Mouse (Mus musculus) cerebellum, adult 9-10 months (tissue): ENCODE results near the gene Kank1.

ENCODE experiments used
- DNase-seq: peaks from one replicate; pipeline ENCODE4 v3.0.0; 2022

Gene Kank1

GRCm38 (mm10) chr19:25253198-25253597 is 16.4 kb downstream of the Kank1 start:
- no peak for DNase-seq

GRCm38 (mm10) chr19:25253628-25254027 is 16.9 kb downstream of the Kank1 start:
- DNase-seq = no peak

GRCm38 (mm10) chr19:25258321-25258720 is 21.5 kb downstream of the Kank1 start:
- DNase-seq = no peak

- DNase-seq = no peak
Measured at GRCm38 (mm10) chr19:25266181-25266580, 29.4 kb downstream of the Kank1 start.

GRCm38 (mm10) chr19:25267247-25267646 is 30.5 kb downstream of the Kank1 start:
- DNase-seq = no peak

- DNase-seq = peak; percentile 24
Measured at GRCm38 (mm10) chr19:25268532-25268931, 31.8 kb downstream of the Kank1 start.

GRCm38 (mm10) chr19:25271591-25271990 is 34.8 kb downstream of the Kank1 start:
- no peak for DNase-seq

GRCm38 (mm10) chr19:25273179-25273578 is 36.4 kb downstream of the Kank1 start:
- DNase-seq = no peak

GRCm38 (mm10) chr19:25276600-25277395 is 40.0 kb downstream of the Kank1 start:
- no peak for DNase-seq

- no peak for DNase-seq
Measured at GRCm38 (mm10) chr19:25277761-25278160, 41.0 kb downstream of the Kank1 start.

GRCm38 (mm10) chr19:25279603-25280002 is 42.8 kb downstream of the Kank1 start:
- no peak for DNase-seq

GRCm38 (mm10) chr19:25283665-25284064 is 46.9 kb downstream of the Kank1 start:
- DNase-seq = no peak

GRCm38 (mm10) chr19:25285756-25286538 is 49.2 kb downstream of the Kank1 start:
- DNase-seq = peak; percentile 12

- no peak for DNase-seq
Measured at GRCm38 (mm10) chr19:25290991-25291520, 54.3 kb downstream of the Kank1 start.

GRCm38 (mm10) chr19:25295207-25295606 is 58.4 kb downstream of the Kank1 start:
- no peak for DNase-seq

GRCm38 (mm10) chr19:25297269-25297668 is 60.5 kb downstream of the Kank1 start:
- DNase-seq = no peak

GRCm38 (mm10) chr19:25299852-25300670 is 63.3 kb downstream of the Kank1 start:
- DNase-seq = no peak

GRCm38 (mm10) chr19:25301189-25301588 is 64.4 kb downstream of the Kank1 start:
- DNase-seq = no peak

GRCm38 (mm10) chr19:25306277-25306676 is 69.5 kb downstream of the Kank1 start:
- DNase-seq = no peak

GRCm38 (mm10) chr19:25308156-25308555 is 71.4 kb downstream of the Kank1 start:
- no peak for DNase-seq

GRCm38 (mm10) chr19:25308763-25309162 is 72.0 kb downstream of the Kank1 start:
- no peak for DNase-seq

- no peak for DNase-seq
Measured at GRCm38 (mm10) chr19:25310989-25311388, 74.2 kb downstream of the Kank1 start.

- DNase-seq = no peak
Measured at GRCm38 (mm10) chr19:25311626-25312025, 74.9 kb downstream of the Kank1 start.
